Mouse (Mus musculus): ENCODE results near the gene Vopp1.
A peak's percentile ranks its signal among the peaks of the same experiment; 100 is the strongest.

Gene Vopp1

DNA sequence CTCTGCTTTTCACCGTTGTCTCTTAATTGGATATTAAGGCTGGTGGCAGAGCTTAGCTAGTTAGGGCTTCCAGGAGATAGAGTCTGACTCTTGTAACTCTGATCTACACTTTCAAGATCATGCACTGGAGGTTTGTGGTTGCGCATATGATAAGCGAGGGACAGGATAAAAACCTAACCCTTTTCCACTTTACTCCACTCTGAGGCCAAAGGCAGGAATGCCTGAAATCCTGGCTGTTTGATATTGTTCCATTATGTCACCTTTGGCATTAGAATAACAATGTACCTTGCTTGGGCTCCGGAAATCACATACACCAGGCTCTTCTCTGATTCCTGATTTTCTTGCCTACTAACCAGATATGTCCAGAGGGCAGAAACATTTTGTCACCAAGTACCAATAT is 123.3 kb downstream of the Vopp1 start:
- DNase-seq = no peak

DNA sequence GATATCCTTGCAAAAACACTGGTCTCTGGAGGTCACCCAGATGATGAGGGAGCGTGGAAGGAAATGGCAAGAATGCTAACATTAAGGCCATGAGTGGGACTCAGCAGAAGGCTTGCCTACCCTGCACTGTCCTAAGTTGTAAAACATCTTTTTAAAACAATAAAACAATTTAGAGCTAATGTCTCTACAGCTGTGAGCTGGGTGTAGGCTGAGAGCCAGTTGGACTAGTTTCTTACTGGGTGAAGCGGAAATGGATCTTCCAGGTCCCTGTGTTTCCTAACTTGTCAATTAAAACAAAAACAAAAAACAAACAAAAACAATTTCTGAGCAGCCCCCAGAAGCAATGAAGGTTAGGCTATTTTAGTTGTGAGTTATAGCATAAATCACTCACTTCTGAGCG is 131.8 kb downstream of the Vopp1 start:
- no peak for DNase-seq

DNA sequence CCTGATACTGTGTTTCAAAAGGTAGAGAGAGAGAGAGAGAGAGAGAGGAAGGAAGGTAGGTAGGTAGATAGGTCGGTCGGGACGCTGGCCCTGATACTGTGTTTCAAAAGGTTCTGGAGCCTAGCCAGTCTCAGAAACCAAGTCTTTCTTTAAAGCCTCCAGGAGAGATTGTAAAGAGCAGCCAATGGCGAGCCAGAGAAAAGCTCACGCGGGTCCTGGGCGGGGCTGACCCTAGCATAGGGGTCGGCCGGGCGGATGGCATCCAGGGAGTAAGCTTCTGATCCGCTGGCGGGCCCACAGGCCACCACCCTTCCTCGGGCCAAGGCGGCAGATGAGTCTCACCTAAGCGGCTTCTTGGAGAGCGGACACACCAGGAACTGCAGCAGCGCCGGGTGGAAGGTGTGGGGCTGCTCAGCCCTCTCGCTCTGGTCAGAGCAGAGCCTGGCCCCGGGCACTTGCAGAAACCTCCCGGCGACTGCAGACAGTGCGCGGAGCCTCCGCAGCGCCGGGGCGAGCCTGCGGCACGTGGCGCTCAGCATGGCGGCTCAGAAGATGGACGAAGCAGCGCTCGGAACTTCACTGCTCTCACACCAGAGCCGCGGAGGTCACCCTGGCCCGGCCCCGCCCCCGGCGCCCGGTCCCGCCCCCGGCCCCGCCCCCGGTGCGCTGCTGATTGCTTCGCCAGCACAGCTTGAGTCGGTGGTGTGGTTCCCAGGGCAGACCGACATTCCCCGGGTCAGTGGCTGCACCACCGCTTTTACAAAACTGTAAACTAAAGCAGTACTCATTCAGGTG is 133.3 kb downstream of the Vopp1 start, which contains the start of gene Pyurf:
Gene Pyurf (minus strand): TSS at position 612 of the 795 bp plus-strand sequence.
- DNase-seq = peak; percentile 76 to 83

DNA sequence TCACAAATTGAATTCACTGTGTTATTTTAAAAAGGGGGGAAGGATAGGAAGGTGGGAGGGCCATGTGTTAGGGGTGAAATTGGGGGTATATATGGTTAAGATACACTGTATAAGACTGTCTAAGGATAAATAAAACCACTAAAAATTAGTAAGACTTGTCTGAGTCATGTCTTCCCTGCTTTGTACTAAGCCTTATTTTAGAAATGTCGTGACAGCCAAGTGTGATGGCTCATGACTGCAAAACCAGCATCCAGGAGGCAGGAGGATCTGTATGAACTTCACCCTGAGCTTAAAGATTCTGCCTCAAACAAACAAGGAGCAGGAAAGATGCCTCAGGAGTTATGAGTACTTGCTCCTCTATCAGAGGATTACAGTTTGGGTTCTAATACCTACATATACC is 140.8 kb downstream of the Vopp1 start:
- DNase-seq = no peak
